Mouse (Mus musculus): ENCODE data around the gene Syn3.
A peak's percentile ranks its signal among the peaks of the same experiment; 100 is the strongest.
"Not testable (repeated sequence)": the region's sequence is repeated elsewhere in the genome, so short reads cannot be mapped to it uniquely, and the experiment has no call there.

Syn3 gene

DNA sequence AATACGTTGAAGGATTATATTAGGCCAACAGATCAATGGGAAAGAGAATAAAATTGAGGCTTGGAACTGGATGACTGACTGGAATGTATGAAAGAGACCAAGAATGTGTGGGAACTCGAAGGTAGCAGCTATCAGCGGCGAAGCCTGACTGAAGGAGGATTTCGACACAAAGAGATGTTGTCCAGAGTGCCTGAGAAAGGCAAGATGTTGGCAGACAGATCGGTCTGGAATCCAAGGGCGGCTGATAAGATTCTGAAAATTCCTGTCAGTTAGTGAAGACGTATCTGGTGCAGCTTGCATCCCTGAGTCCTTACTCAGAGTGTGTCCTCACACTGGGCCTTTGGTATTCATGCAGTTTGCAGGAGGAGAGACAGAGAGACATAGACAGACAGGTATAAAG is 81.9 kb downstream of the Syn3 start:
- DNase-seq, result no peak

DNA sequence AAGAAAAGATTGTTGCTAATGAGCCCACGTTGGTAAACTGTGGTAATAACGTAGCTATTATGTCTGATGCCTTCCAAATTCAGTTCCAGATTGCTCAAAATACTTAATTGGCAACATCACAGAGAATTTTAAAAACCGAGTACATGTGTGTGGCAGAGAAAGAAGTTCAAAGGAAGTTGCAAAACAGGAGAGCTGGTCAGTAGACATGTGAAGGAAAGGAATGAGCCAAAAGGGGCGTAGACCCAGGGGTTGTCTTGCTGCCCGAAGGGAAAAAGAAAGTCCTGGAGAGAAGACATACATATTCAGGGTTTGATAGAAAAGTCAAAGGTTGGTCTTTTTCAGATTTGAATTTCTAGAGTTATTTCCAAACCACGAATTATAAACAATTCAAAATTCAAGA is 87.8 kb downstream of the Syn3 start:
- no peak for DNase-seq

DNA sequence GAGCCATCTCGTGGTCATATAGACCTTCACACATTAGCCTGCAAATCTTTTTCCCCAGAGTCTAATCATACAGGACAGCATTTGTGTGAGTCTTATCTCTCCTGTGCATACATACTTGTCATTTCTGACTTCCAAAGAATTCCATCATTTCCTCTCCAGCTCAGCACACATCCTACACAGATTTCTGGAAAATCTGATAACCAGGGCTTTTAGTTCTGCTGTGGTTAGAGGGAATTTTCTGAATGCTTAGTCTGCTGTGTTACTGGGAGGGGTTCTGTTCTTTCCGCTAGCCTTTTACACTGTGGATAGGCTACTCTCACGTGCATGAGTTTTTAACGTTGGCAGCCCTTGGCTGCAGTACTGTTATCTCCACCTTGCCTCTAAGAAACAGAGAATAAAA is 91.7 kb downstream of the Syn3 start:
- DNase-seq, result no peak

GRCm38 (mm10) chr10:86398347-86398720 is 100.4 kb downstream of the Syn3 start:
- no peak for DNase-seq

GRCm38 (mm10) chr10:86397577-86398346 is 100.9 kb downstream of the Syn3 start:
- DNase-seq, result no peak

DNA sequence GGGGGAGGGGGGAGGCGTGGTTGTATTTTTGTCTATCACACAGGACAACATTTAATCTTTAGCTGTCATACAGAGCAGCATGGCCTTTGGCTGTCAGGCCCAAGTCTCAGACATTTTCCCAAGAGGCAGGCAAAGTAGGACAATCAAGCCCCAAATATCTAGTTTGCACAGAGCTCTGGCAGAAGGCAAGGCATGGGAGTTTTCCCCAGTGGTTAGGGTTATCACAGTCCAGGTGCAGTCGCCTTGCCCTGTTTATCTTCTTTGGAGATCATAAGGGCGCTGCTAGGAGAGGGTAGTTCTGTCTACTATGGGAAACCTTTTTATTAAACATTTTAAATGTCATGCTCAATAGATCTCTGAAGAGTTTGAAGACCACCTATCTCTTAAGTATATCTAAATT is 106.3 kb downstream of the Syn3 start:
- no peak for DNase-seq

DNA sequence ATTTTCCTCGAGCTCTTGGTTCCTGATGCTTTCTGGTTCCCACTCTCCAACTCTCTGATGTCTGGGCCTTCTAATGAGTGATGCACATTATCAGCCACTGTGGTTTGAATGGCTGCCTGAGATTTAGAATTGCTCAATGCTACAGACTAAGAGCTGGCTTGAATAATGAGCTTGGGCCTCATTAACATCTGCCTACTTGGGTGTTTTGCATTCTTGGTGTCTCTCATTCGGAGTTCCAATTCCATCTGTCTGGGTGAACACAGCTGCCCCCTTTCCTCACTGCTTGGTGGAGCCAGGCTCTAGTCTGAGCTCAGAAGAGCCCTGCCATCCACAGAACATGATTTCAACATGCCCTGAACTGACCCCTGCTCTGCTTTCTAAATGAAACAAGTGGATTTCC is 108.8 kb downstream of the Syn3 start:
- DNase-seq, result no peak

- no peak for DNase-seq
Measured at GRCm38 (mm10) chr10:86389357-86389756, 109.3 kb downstream of the Syn3 start.

GRCm38 (mm10) chr10:86388803-86389202 is 109.9 kb downstream of the Syn3 start:
- DNase-seq, result peak; percentile 31

GRCm38 (mm10) chr10:86387821-86388440 is 110.8 kb downstream of the Syn3 start:
- peak; percentile 71 for DNase-seq

DNA sequence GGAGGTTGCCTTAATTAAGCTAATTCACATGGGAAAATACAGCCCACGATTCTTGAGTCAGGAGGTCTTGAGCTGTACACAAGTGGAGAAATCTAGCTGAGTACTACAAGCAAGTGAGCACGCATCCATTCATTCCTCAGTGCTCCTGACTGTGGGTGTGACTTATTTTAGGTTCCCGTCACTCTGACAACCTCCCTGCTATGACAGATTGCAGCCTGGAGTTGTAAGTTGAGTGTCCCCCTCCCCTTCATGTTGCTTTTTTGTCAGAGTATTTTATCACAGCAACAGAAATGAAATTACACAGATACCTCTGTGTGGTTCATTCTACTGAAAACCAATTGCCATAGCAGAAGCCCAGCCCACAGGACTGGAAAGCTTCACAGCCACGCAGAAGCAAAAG is 112.5 kb downstream of the Syn3 start:
- no peak for DNase-seq

DNA sequence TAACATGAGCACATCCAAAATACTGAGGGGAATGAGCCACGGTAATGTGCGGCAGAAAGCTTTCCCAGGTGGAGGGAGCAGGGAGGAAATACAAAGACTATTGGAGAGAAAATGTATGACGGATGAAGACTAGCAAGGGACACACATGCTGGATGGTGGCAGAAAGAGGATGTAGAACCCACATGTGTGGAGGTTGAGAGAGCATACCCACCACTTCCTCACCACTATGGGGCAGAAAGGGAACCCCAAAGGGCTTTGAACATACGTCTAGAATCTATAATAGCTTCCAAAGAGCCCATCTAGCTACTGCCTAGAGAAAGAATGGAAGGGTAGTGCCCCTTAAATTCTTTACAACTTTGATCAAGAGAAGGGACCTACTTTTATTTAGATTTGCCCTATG is 113.0 kb downstream of the Syn3 start:
- DNase-seq, result no peak

GRCm38 (mm10) chr10:86384655-86385054 is 114.0 kb downstream of the Syn3 start:
- no peak for DNase-seq

DNA sequence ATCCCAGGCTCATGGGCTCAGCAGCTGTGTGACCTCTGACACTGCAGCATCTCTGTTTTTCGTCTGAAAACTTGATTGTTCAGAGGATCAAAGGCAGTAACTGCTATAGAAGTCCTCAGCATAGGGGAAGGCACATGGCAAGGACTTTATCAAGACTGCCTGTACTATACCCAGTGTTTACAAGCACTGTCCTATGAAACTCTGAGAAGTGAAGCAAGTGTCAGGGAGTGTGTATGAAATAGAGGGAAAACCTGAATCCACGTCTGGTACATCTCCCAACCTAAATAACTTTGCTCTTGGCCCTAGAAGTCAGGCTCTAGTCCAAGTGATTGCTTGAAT is 116.8 kb downstream of the Syn3 start:
- DNase-seq, result no peak

DNA sequence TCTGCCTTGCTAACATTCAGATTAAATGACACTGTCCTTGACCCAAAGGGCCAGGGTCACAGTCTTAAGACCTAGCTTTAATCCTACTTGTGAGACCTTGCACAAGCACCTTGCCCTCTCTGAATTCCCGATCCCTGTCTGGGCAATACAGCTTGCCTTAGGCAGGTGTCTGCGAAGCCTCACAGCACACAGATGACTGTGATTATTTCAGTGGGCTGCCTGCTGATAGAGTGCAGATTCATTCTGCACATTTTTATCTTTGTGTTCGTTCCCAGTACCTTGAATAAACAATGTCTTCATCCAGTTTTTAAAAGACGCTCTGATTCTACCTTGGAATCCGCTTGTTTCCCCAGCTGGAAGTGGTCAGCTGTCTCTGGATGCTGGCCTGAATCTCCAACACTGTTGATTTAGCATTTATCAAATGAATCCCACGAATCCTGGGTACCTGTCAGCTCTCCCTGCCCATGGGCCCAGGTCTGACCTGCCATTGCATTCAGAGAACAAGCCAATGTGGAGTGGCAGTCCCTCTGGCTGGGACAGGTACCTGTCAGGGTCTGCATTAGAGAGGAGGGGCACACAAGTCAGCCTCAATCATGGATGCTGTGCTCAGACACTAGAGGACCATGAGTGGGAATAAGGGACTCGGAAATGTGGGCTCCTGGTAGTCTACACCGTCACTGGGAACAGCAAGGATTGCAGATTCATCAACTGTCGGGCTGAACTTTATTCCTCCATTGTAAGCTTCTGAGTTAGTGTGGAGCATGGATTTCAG is 117.4 kb downstream of the Syn3 start:
- DNase-seq, result no peak

GRCm38 (mm10) chr10:86380626-86381025 is 118.1 kb downstream of the Syn3 start:
- no peak for DNase-seq

DNA sequence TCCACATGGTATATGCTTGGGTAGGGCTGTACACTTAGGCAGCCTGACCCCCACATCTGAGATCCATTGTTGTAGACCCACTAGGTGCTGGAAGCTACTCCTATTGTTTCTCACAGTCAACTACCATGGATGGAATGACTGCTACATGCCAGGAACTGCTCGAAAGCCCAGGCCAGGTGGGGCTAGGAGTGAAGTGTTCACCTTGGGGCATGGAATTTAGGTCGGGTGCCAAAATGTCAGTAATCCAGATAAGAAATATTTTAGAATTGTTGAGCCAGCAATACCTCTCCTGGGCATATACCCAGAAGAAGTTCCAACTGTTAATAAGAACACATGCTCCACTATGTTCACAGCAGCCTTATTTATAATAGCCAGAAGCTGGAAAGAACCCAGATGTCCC is 119.9 kb downstream of the Syn3 start:
- not testable (repeated sequence) for DNase-seq

DNA sequence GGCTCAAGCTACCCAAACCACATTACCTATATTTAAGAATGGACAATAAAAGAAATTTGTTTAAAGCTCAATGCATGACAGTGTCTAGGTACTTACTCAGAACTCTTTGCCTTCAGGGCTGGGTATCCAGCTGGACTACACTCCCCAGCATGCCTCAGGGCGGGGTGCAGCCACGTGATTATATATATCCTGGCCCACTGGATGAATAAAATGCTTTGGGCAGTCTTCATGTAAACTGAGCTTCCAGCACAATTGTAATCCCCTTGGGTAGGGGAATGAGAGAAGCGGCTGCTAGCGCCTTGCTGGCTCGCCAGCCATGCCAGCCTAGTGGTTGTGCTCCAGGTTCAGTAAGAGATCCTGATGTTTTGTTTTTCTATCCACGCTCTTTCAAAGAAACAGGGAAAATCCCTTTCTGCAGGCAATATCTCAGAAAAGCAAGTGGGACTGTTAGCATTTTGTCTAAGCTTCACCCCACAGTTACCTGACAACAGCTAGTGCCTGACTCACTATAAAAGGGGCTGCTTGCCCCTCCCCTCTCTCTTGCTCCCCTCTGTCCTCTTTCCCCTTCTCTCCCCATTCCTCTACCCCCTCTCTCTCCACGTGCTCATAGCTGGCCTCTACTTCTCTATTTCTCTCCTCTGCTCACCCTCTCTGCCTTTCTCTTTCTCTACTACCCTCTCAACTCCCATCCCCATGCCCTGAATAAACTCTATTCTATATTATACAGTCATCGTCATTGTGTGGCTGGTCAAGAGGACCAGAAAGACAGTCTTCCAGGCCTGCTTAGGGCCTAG is 122.1 kb downstream of the Syn3 start:
- no peak for DNase-seq

- no peak for DNase-seq
Measured at GRCm38 (mm10) chr10:86375903-86376302, 122.8 kb downstream of the Syn3 start.

DNA sequence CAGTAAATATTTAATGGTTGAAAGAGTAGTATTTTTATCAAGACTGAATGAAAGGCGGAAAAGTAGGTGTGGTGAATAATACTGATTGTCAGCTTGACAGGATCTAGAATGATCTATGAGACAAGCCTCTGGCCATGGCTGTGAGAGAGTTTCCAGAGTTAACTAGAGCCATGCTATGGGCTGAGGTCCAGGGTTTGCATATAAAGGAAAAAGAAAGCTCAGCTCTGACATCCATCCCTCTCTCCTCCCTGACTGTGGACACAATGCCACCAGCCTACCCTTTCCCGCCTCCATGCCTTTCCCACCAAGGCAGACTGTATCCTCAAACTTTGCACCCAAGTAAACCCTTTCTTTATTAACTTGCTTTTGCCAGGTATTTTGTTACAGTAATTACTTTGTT is 124.6 kb downstream of the Syn3 start:
- no peak for DNase-seq

DNA sequence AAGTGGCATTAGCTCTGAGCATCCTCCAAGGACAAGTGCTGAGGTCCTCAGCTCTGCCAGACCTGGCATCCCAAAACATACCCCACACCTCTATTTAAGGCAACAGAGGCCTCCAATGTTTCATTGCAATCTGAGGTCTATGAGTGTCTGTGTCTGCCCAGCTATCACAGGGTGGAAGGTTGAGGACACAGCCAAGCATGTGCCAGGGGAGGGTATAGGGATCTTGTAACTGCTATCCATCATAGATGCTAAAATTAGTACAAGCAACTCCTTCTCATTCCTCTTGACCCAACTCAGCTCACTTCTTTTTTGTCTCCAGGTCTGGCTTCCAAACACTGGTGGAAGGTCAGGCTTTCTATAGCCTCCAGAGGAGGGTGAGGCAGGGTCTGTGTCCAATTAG is 127.1 kb downstream of the Syn3 start:
- no peak for DNase-seq

- no peak for DNase-seq
Measured at GRCm38 (mm10) chr10:86369346-86369745, 129.3 kb downstream of the Syn3 start.

DNA sequence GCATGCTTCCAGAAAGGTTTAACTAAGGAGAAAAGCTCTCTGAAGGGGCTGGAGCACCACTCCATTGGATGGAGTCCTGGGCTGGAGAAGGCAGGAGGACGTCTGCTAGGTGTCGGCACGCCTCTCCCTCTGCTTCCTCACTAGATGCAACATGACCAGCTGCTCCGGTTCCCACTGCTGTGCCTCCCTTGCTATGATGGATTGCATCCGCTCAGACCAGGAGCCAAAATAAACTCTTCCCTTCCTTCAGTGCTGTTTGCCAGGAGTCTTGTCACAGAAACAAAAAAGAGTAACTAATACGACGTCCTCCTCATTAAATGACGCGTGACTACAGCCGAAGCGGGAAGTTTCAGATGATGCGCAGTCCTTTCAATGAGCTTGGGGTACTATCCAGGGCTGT is 129.9 kb downstream of the Syn3 start:
- DNase-seq, result no peak
